Mouse (Mus musculus) thymus, postnatal 14 days (tissue): ENCODE measurements around the gene Cyb5r4.
"Not testable (repeated sequence)": the region's sequence is repeated elsewhere in the genome, so short reads cannot be mapped to it uniquely, and the experiment has no call there.

Experiments
- DNase-seq: peaks from one replicate; pipeline ENCODE4 v3.0.0; 2021

Gene Cyb5r4

GRCm38 (mm10) chr9:87027423-87028084 lies 5.7 kb downstream of the Cyb5r4 start:
- DNase-seq, result peak; percentile 52

GRCm38 (mm10) chr9:87032196-87032595 lies 10.4 kb downstream of the Cyb5r4 start:
- no peak for DNase-seq

GRCm38 (mm10) chr9:87034831-87035580 lies 13.2 kb downstream of the Cyb5r4 start:
- DNase-seq, result no peak

- no peak for DNase-seq
Measured at GRCm38 (mm10) chr9:87049425-87049824, 27.6 kb downstream of the Cyb5r4 start.

- no peak for DNase-seq
Measured at GRCm38 (mm10) chr9:87055547-87056235, 33.9 kb downstream of the Cyb5r4 start.

GRCm38 (mm10) chr9:87062337-87062736 lies 40.5 kb downstream of the Cyb5r4 start:
- no peak for DNase-seq

GRCm38 (mm10) chr9:87068160-87068559 lies 46.3 kb downstream of the Cyb5r4 start:
- no peak for DNase-seq

- DNase-seq, result not testable (repeated sequence)
Measured at GRCm38 (mm10) chr9:87071566-87071965, 49.8 kb downstream of the Cyb5r4 start.

- DNase-seq, result no peak
Measured at GRCm38 (mm10) chr9:87077919-87078318, 56.1 kb downstream of the Cyb5r4 start.

GRCm38 (mm10) chr9:87079511-87079910 lies 57.7 kb downstream of the Cyb5r4 start:
- DNase-seq, result no peak

- no peak for DNase-seq
Measured at GRCm38 (mm10) chr9:87086991-87087390, 65.2 kb downstream of the Cyb5r4 start.

GRCm38 (mm10) chr9:87097989-87098388 lies 76.2 kb downstream of the Cyb5r4 start:
- DNase-seq, result peak; percentile 13

- DNase-seq, result no peak
Measured at GRCm38 (mm10) chr9:87115019-87115418, 93.2 kb downstream of the Cyb5r4 start.

GRCm38 (mm10) chr9:87115456-87115931 lies 93.7 kb downstream of the Cyb5r4 start:
- no peak for DNase-seq

- DNase-seq, result no peak
Measured at GRCm38 (mm10) chr9:87115978-87116377, 94.2 kb downstream of the Cyb5r4 start.

GRCm38 (mm10) chr9:87118996-87119395 lies 97.2 kb downstream of the Cyb5r4 start:
- DNase-seq, result no peak

- no peak for DNase-seq
Measured at GRCm38 (mm10) chr9:87121956-87122493, 100.2 kb downstream of the Cyb5r4 start.

- not testable (repeated sequence) for DNase-seq
Measured at GRCm38 (mm10) chr9:87127046-87127445, 105.2 kb downstream of the Cyb5r4 start.
